Mouse (Mus musculus): ENCODE results near the gene Mink1.
"Not testable (repeated sequence)": the region's sequence is repeated elsewhere in the genome, so short reads cannot be mapped to it uniquely, and the experiment has no call there.

Gene Mink1

DNA sequence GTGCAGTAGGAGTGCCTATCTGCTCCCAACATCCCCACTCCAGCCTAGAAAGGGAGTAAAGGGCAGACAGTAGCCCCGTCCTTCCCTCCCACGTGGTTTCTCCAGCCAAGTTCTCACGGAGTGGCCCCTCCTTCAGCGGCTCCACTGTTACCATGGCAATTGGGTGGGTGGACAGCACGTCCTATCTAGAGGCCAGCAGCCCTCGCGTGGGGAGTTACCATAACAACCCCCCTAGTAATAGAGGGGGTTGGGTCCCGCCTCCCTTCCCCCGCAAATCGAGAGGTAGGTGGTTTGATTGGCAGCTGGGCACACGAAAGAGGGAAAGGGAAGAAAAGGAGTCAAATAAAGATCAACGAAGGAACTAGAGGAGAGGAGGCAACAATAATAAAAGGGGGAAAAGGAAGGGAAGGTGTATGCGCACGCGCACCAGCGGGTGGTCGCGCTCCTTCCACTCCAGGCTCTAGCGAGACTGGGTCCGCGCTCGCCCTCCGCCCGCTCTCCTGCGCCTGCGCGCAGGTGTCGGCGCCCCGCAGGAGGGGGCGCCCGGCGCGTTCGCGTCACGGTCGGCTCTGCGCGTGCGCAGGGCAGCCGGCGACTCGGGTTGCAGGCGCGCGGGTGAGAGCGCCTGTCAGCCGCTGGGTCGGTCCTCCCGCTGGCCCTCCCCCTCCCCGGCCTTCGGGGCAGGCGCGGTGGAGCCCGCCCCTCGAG lies at the start of gene Mink1:
Gene Mink1 (plus strand): TSS at position 595 of the 708 bp plus-strand sequence.
- DNase-seq = peak; percentile 92

- DNase-seq = no peak
Observed at GRCm38 (mm10) chr11:70513520-70513919, 49.2 kb upstream of the Mink1 start.

- no peak for DNase-seq
Observed at GRCm38 (mm10) chr11:70514288-70514687, 48.4 kb upstream of the Mink1 start, which contains the start of gene Vmo1. Gene Vmo1, minus strand, starts transcription at chr11:70514616.

DNA sequence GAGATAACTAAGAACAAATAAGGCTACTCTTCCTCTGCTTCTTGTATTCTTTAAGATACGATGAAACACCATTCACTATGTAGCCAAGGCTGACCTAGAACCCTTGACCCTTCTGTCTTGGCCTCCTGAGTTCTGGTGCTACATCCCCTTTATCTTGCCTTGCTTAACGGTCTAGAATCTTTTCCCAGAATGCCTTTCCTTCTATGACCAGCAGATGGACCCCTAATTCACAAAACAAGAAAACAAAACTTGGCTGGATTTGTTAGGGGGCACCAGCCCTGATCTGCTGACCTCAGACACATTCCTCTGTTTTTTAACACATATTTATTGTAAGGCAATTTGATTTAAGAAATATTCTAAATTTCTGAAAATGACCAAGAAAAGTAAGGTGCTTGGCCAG lies 46.3 kb upstream of the Mink1 start:
- peak; percentile 38 for DNase-seq

- no peak for DNase-seq
Observed at GRCm38 (mm10) chr11:70518436-70518835, 44.2 kb upstream of the Mink1 start.

- DNase-seq = no peak
Observed at GRCm38 (mm10) chr11:70518923-70519322, 43.8 kb upstream of the Mink1 start, which contains the start of gene Gltpd2. Gene Gltpd2, plus strand, starts transcription at chr11:70519196.

DNA sequence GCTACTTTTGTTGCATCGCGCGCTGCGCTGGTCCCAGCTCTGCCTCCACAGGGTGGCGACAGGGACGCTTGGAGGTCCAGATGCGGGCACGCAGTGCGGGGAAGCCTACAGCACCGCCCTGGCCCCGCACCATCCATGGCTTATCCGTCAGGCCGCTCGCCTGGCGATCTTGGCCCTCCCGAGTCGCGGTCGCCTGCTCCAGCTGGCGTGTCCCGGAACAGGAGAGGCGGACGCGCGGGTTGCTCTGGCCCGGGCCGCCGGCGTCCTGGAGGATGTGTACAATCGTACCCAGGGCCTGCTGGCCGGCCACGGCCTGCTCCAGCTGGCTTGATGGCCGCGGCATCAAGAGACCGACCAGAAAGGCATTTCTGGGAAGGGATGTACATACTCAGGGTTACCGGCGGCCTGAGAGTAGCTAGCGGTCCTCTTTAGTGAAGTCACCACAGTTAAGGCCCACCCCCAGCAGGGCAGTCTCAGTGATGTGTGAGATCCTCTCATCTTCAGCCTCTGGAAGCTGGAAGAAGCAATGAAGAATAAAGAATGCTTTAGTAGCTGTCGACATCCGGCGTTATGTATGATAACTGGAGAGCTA lies 42.4 kb upstream of the Mink1 start:
- no peak for DNase-seq

- not testable (repeated sequence) for DNase-seq
Observed at GRCm38 (mm10) chr11:70523306-70523989, 39.2 kb upstream of the Mink1 start.

DNA sequence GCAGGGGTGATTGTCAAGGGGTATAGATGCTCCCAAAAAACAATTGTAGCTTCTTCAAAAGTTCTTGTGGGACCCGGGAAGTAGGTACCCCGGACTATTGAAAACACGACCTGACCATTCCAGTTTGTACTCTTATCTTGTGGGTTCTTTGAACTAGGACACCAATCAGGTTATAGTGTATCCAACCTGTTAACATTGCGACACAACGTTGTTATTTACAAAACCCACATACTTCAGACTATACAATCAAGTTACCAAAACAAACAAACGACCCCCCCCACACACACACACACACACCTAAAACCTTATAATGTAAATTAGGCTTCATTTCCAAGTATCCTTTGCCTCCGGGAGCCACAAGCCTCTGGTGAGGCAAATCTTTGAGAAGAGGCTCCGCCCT lies 37.9 kb upstream of the Mink1 start:
- DNase-seq = no peak

- peak; percentile 88 for DNase-seq
Observed at GRCm38 (mm10) chr11:70525184-70525678, 37.5 kb upstream of the Mink1 start, which contains the start of gene Psmb6. Gene Psmb6, plus strand, starts transcription at chr11:70525367.

- no peak for DNase-seq
Observed at GRCm38 (mm10) chr11:70525726-70526125, 37.0 kb upstream of the Mink1 start.

- DNase-seq = no peak
Observed at GRCm38 (mm10) chr11:70526211-70526610, 36.5 kb upstream of the Mink1 start.

- DNase-seq = no peak
Observed at GRCm38 (mm10) chr11:70528610-70529009, 34.1 kb upstream of the Mink1 start.

DNA sequence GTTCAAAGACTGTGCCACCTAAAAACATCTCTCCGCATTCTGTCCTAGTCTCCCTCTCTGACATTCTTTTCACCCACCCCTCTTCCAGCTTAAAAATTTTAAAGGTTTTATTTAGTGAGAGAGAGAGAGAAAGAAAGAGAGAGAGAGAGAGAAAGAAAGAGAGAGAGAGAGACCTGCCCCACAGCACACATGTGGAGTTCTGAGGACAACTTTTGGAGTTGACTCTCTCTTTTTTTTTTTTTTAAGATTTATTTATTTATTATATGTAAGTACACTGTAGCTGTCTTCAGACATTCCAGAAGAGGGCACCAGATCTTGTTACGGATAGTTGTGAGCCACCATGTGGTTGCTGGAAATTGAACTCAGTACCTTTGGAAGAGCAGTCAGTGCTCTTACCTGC lies 31.6 kb upstream of the Mink1 start:
- DNase-seq = not testable (repeated sequence)

GRCm38 (mm10) chr11:70532839-70533238 lies 29.8 kb upstream of the Mink1 start, which contains the start of gene Gm40193:
Gene Gm40193, minus strand, starts transcription at chr11:70532939.
- no peak for DNase-seq

DNA sequence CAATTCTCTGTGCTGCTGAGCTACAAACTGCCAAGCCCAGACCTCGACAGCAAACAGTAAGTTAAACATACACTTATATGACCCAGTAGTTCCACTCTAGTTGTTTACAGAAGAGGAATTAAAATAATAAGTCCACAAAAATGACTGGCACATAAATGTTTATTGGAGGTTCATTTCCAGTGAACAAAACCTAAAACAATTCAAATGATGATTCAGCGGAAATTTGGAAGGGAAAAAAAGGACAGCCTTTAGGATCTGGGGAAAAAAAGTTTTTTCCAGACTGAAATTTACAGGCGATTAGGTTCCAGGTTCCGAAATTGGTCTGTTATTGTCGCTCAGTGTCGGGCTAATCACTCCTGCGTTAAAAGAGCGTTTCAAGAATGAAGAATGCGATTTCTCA lies 23.3 kb upstream of the Mink1 start:
- no peak for DNase-seq

DNA sequence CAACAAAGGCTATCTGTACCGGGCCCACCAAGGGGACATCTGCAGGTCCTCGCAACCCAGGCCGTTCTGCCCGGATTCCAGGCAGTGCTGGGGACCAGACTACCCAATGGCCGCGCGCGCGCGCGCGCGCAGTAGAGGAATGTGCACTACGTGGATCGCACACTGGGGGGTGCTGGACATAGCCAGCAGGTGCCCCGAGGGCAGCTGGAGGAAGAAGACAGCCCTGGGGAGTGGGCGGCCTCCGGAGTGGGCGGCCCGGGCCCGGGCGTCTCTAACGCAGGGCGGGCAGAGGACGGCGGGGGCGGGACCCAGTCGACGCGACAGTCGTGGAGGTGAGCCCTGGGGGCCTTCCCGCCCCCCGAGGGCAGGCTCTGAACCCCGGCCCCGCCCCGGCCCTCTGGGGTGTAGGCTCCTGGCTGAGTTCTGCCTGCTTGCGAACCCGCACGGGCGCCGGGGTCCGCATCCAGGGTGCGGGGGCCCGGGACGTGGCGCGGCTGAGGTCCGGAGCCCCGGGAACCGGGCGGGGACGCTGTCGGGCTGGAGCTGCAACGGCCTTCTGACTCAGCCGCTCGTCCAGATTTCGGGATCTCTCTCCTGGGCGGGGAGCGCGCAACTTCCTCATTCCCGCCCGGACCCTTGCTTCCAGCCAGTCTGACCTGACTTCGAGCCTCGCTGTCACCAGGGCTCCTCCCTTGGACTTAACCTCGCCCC lies 22.6 kb upstream of the Mink1 start, which contains the start of gene Pld2:
Gene Pld2 (plus strand): TSS at position 188 of the 711 bp plus-strand sequence.
- DNase-seq = peak; percentile 83

- no peak for DNase-seq
Observed at GRCm38 (mm10) chr11:70540928-70541327, 21.8 kb upstream of the Mink1 start.

- DNase-seq = no peak
Observed at GRCm38 (mm10) chr11:70541415-70541814, 21.3 kb upstream of the Mink1 start.

- DNase-seq = no peak
Observed at GRCm38 (mm10) chr11:70544496-70544895, 18.2 kb upstream of the Mink1 start.

DNA sequence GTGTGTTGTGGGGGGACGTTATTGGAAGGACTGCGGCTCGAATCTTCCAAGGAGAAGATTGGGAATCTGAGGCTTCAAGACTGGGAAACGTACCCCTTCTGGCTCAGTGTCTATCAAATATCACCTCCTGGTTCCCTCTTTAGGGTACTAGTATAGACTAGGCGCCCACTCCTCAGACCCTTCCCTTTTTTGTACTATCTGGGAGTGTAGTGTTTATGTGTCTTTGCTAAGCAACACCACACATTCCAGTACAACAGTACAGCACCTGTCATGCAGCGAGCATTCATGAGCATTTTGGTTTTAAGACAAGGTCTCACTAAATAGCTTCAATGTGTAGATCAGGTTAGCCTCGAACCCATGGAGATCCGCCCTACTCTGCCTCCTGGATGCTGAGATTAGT lies 11.2 kb upstream of the Mink1 start:
- DNase-seq = no peak

GRCm38 (mm10) chr11:70553940-70554339 lies 8.7 kb upstream of the Mink1 start:
- no peak for DNase-seq

- no peak for DNase-seq
Observed at GRCm38 (mm10) chr11:70557545-70557944, 5.1 kb upstream of the Mink1 start.

Data from thymus, postnatal 25 days (tissue).